Mouse (Mus musculus) liver, postnatal 0 days (tissue): Measurements from ENCODE around the gene Bbx.

Experiments used
- CTCF ChIP-seq: sonication (generic); IDR thresholded peaks from 2 replicates; pipeline ENCODE4 v1.5.1; 2016; ENCODE audit warnings: antibody characterized with exemption, low read depth
- EP300 ChIP-seq: IDR thresholded peaks from 2 replicates; pipeline ENCODE4 v1.6.1; 2016; ENCODE audit warnings: antibody characterized with exemption, low read depth, mild to moderate bottlenecking

DNA sequence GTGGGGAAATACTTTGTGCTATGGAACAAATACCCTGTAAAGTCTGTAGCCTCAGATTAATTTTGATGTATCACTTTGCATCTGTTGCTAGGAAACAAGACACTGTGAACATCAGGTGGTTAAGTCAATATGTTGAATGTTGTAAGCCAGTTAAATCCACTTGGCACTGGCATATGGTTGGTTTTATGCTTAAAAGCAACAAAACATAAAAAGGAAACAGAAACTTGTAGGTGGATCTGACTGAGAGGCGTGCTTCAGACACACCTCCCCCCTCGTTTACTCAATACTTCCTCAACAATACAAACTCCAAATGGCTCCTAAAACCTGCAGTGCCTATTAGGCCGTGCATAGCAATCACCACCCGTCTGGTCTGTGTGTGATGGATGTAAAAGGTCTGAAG is 236.1 kb downstream of the Bbx start:
- TF ChIP-seq EP300, result no peak
- TF ChIP-seq CTCF, result no peak
